Mouse (Mus musculus): Measurements from ENCODE around the gene Nova2.

- TF ChIP-seq CTCF (IDR thresholded peaks at IDR 0.05; ENCODE audit: extremely low read depth, insufficient read depth, low read length) (no peak), POLR2A (IDR thresholded peaks at IDR 0.05; ENCODE audit: extremely low read depth, insufficient read depth, low read length) (no peak)
Observed at GRCm38 (mm10) chr7:19012882-19013281, 87.2 kb downstream of the Nova2 start.
